Comparison of ENCODE assay signal across 8 mouse cellular contexts in genomic region chr10:55979898-55980521, GRCm38 (mm10).
A peak's percentile ranks its signal among the peaks of the same experiment; 100 is the strongest.
DNase-seq lines count a peak whose midpoint lies in the region; ATAC-seq and TF ChIP-seq lines count a peak whose summit lies in the region.

No protein-coding gene starts in this region.

- peak; percentile 71; the same call in 1 of the 2 replicates for ATAC-seq in heart, embryonic 11.5 days (replicated peaks; ENCODE audit: insufficient number of reproducible peaks, low FRiP score, low TSS enrichment)
- peak; percentile 85 for ATAC-seq in kidney, embryonic 15.5 days (replicated peaks; ENCODE audit: low FRiP score)
- ATAC-seq in liver, embryonic 14.5 days (ENCODE audit: insufficient read depth), result no peak
- ATAC-seq in monocyte, adult 5-6 weeks (replicated peaks; ENCODE audit: insufficient number of reproducible peaks, low FRiP score, low TSS enrichment, poor library complexity, severe bottlenecking), result no peak

- no peaks in the 10 kb centered on the region for H3K9me3 ChIP-seq in ES-E14 (ENCODE audit: control insufficient read depth, insufficient read depth, low read depth, low read length)
- H3K9me3 ChIP-seq in heart, embryonic 11.5 days (replicated peaks; ENCODE audit: control insufficient read depth, low read length), result no peaks in the 10 kb centered on the region
- no peaks in the 10 kb centered on the region for H3K9me3 ChIP-seq in kidney, embryonic 15.5 days (replicated peaks)
- no peaks in the 10 kb centered on the region for H3K9me3 ChIP-seq in liver, embryonic 14.5 days (ENCODE audit: control insufficient read depth, low read length)

- in situ Hi-C loops in ES-E14 (cut with MboI; ENCODE audit: low sequenced_read_pairs in 2 of 2, unreplicated experiment in 2 of 2), result no loop called here

- no peak overlapping the region for H3K27ac ChIP-seq in ES-E14 (ENCODE audit: insufficient read depth, low read depth, low read length, poor library complexity, severe bottlenecking)
- H3K27ac ChIP-seq in heart, embryonic 11.5 days (ENCODE audit: low read depth, low read length), result no peak overlapping the region
- H3K27ac ChIP-seq in kidney, embryonic 15.5 days, result no peak overlapping the region
- no peak overlapping the region for H3K27ac ChIP-seq in liver, embryonic 14.5 days

- WGBS in heart, embryonic 11.5 days (ENCODE audit: insufficient replicate concordance), result 24% methylated on average over 2 of the region's 2 CpGs
- 18% methylated on average over 2 of the region's 2 CpGs for WGBS in kidney, embryonic 15.5 days
- WGBS in liver, embryonic 14.5 days (ENCODE audit: insufficient replicate concordance), result 33% methylated on average over 2 of the region's 2 CpGs

- no peak for TF ChIP-seq EP300 in liver, embryonic 14.5 days (IDR thresholded peaks at IDR 0.05; ENCODE audit: low read depth)

- TF ChIP-seq CTCF in liver, embryonic 14.5 days (IDR thresholded peaks at IDR 0.05; ENCODE audit: low read depth), result peak; percentile 54; the same call in 1 of the 2 replicates

- no peak overlapping the region for H3K4me3 ChIP-seq in ES-E14 (ENCODE audit: insufficient read depth in 1 of 2, low read depth in 1 of 2, low read length in 2 of 2, poor library complexity in 1 of 2, severe bottlenecking in 1 of 2)
- no peak overlapping the region for H3K4me3 ChIP-seq in heart, embryonic 11.5 days (ENCODE audit: low read depth, low read length)
- no peak overlapping the region for H3K4me3 ChIP-seq in kidney, embryonic 15.5 days (replicated peaks)
- H3K4me3 ChIP-seq in liver, embryonic 14.5 days (ENCODE audit: insufficient read depth in 1 of 2, low read depth in 2 of 2, low read length in 2 of 2), result no peak overlapping the region

- H3K4me2 ChIP-seq in heart, embryonic 11.5 days, result peak overlapping the region; percentile 25; the same call in 1 of the 2 replicates
- no peak overlapping the region for H3K4me2 ChIP-seq in kidney, embryonic 15.5 days
- no peak overlapping the region for H3K4me2 ChIP-seq in liver, embryonic 14.5 days (ENCODE audit: low read depth)

- H3K4me1 ChIP-seq in ES-E14 (ENCODE audit: control insufficient read depth in 2 of 2, insufficient read depth in 2 of 2, low read length in 2 of 2, poor library complexity in 1 of 2), result no peaks in the 10 kb centered on the region; a peak in 1 of 4 replicates
- H3K4me1 ChIP-seq in heart, embryonic 11.5 days (ENCODE audit: control insufficient read depth, insufficient read depth, low read length), result no peaks in the 10 kb centered on the region
- no peaks in the 10 kb centered on the region for H3K4me1 ChIP-seq in kidney, embryonic 15.5 days
- H3K4me1 ChIP-seq in liver, embryonic 14.5 days (replicated peaks; ENCODE audit: control insufficient read depth in 2 of 2, insufficient read depth in 2 of 2, low read length in 1 of 2), result no peaks in the 10 kb centered on the region

- DNase-seq in B cell, adult 2 months, result peak; percentile 19 to 44
- DNase-seq in ES-E14 (ENCODE audit: low read depth, low spot score), result no peak
- DNase-seq in cerebellum, postnatal 4 days (ENCODE audit: low spot score in 2 of 2), result peak; percentile 32 to 50
- DNase-seq in liver, embryonic 14.5 days (ENCODE audit: low read depth in 3 of 3, low spot score in 3 of 3), result peak in 2 of 3 experiments; percentile 1
- DNase-seq in ovary, postnatal 14 days (ENCODE audit: low spot score), result peak; percentile 51

- no peaks in the 10 kb centered on the region for H3K36me3 ChIP-seq in ES-E14 (ENCODE audit: control insufficient read depth, insufficient read depth, low read length, poor library complexity, severe bottlenecking)
- H3K36me3 ChIP-seq in heart, embryonic 11.5 days (ENCODE audit: control insufficient read depth, insufficient read depth, low read length), result no peaks in the 10 kb centered on the region
- H3K36me3 ChIP-seq in kidney, embryonic 15.5 days, result no peaks in the 10 kb centered on the region
- no peaks in the 10 kb centered on the region for H3K36me3 ChIP-seq in liver, embryonic 14.5 days (replicated peaks; ENCODE audit: control insufficient read depth, insufficient read depth, low read depth)

- H3K27me3 ChIP-seq in heart, embryonic 11.5 days (ENCODE audit: control insufficient read depth, insufficient read depth, low read length), result no peaks in the 10 kb centered on the region
- no peaks in the 10 kb centered on the region for H3K27me3 ChIP-seq in kidney, embryonic 15.5 days
- no peaks in the 10 kb centered on the region for H3K27me3 ChIP-seq in liver, embryonic 14.5 days (ENCODE audit: control insufficient read depth, insufficient read depth, low read length)

- H3K9ac ChIP-seq in ES-E14 (ENCODE audit: insufficient read depth, low read depth, low read length, poor library complexity, severe bottlenecking), result no peak overlapping the region
- H3K9ac ChIP-seq in heart, embryonic 11.5 days (ENCODE audit: low read depth, low read length), result no peak overlapping the region
- H3K9ac ChIP-seq in kidney, embryonic 15.5 days, result no peak overlapping the region
- no peak overlapping the region for H3K9ac ChIP-seq in liver, embryonic 14.5 days (replicated peaks)

TF ChIP-seq in ES-E14, 5 proteins besides CTCF, POLR2A, EP300 and RAD21:
- peak; percentile 39; the same call in 1 of the 2 replicates for TF ChIP-seq ZC3H11A (IDR thresholded peaks at IDR 0.05; ENCODE audit: borderline replicate concordance, low read depth, low read length)
- TF ChIP-seq MAFK (IDR thresholded peaks at IDR 0.05; ENCODE audit: insufficient read depth, low read depth, low read length), result no peak

Comparison
In these comparisons a context has a peak if more than half of its experiments do, and no peak if none do; other contexts are left out.
1. ATAC-seq: peak in heart, embryonic 11.5 days (single experiment) and kidney, embryonic 15.5 days (single experiment); none in liver, embryonic 14.5 days (single experiment) and monocyte, adult 5-6 weeks (single experiment).